Mouse (Mus musculus): Measurements from ENCODE around the gene Lpar2.

Gene Lpar2

DNA sequence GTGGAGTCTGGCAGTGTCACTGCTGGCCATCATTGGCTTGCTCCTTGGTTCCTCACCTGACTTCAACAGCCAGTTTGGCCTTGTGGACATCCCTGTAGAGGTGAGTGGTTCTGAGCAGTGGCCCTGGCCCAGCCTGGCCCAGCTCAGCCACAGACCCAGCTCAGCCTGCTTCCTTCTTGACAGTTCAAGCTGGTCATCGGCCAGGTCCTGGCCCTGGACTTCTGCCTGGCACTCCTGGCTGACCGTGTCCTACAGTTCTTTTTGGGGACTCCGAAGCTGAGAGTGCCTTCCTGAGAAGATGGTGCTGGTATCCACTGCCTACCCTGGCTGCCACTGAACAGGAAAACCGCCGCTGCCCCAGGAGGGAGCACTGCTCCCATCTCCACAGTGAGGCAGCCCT, 15.0 kb upstream of the Lpar2 start:
- no peak for DNase-seq (ENCODE audit: low read depth, low spot score)

DNA sequence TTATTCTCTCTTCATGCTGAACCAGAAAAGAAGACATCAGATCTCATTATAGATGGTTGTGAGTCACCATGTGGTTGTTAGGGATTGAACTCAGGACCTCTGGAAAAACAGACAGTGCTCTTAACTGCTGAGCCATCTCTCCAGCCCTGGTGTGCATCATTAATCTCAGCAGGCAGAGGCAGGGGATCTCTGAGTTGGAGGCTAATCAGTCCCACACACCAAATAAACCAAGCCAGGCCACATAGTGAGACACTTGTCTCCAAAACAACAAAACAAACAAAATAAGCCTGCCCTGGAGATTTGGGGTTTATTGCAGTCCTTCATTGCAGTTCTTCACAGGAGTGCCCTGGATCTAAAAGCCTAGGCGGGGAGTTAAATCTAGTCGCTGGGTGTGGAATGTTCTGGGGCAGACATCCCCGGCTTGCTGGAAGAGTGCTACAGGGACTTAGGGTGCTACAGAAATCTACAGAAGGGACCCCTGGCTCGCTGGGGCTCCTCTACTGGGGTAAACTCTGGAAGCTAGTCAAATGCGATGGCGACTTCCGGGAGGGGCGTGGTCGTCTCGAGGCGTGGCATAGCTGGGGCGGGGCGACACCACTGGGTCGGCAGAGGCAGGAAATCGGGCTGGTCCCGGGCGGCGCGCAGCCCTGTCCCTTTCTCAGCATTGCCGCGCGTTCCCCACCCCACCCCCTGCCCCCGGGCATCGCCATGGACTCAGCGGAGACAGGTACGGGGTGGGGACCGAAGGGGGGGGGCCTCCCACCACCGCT, 13.9 kb upstream of the Lpar2 start, which contains the start of gene Gmip:
TSS of gene Gmip (plus strand) at position 586 of the 770 bp plus-strand sequence.
- no peak for DNase-seq (ENCODE audit: low read depth, low spot score)

DNA sequence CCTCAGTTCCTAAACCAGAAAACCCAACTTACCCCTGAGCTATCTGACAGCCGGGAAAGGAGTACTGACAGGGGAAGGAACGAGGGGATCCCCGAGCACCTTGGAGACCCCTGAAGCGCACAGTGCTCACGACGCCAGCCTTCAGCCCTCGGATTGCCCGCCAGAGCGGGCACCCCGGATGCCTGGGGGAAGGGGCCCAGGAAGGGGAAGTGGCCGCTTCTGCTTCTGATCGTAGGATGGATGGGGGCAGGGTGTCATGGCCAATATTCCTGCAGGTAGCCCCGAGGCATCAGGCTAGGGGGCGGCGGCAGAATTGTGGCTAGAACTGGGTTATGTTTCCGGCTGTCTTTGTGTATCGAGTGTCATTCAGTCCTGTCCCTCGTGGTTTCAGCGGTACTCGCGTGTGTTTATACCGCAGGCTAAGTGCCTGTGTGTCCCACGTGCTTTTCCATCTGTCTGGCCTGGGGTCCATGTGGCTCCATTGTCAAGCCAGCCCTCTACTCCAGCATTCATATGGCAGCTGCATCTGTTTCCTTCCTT, 13.3 kb upstream of the Lpar2 start:
- no peak for DNase-seq (ENCODE audit: low read depth, low spot score)

DNA sequence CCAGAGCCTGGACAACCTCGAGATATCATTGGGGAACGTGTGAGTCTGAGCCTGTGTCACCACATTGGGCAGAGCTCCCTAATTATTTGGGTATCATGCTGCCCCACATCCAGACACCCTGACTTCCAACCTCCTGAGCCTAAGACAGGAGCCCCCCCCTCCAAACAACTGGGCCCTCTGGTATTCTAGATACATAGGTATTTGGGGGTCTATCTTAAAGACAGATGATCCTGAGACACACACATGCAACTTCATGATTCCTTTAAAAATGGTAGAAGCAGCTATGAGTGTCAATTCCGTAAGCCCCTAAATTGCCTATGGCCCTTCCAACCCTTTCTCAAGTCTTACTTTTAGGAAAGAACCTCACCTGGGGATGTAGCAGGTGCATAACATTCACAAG, 12.4 kb upstream of the Lpar2 start:
- no peak for DNase-seq (ENCODE audit: low read depth, low spot score)

DNA sequence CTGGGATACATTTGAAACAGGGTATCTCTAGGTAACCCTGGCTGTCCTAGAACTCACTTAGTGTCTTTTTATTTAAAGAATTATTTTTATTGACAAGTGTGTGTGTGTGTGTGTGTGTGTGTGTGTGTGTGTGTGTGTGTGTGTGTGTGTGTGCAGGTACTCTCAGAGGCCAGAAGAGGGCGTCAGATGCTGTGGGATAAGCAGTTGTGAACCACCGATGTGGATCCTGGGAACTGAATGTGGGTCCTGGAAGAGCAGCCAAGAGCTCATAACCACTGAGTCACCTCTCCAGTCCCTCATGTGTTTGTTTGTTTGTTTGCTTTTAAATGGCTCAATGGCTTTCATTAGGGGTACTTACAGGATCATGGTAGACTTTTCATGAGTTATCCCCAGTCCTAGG, 7.3 kb upstream of the Lpar2 start:
- no peak for DNase-seq (ENCODE audit: low read depth, low spot score)

DNA sequence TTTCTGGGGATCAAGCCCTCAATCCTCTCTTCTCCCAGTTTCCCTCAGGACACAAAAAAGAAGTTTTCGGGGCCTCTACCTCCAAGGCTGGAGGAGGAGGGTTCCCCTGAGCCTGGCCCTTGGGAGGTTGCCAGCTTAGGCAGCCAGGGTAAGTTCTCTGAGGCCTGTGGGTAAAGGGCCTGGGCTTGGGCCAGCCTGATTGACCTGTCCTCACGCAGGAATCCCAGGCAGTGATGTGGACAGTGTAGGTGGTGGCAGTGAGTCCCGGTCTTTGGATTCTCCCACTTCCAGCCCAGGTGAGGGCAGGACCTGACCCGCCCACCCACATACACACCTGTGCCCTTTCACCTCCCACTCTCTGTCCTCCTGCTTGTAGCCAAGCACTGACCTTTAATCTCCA, 6.8 kb upstream of the Lpar2 start:
- no peak for DNase-seq (ENCODE audit: low read depth, low spot score)

DNA sequence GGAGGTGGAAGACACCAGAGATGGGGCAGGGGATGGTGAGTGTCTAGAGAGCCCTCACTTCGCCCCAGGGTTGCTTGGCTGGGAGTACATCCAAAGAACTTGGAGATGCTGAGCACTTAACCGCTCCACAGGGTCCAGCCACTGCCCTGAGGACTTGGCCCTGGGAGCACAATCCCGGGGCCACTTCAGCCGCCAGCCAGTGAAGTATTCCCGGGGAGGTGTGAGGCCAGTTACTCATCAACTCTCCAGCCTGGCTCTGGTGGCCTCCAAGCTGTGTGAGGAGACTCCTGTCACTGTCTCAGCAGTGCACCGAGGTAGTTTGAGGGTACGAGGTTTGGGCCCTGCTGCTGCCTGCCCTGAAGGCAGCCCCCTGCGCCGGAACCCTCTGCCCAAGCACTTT, 1.8 kb upstream of the Lpar2 start:
- DNase-seq (ENCODE audit: low read depth, low spot score), result no peak

DNA sequence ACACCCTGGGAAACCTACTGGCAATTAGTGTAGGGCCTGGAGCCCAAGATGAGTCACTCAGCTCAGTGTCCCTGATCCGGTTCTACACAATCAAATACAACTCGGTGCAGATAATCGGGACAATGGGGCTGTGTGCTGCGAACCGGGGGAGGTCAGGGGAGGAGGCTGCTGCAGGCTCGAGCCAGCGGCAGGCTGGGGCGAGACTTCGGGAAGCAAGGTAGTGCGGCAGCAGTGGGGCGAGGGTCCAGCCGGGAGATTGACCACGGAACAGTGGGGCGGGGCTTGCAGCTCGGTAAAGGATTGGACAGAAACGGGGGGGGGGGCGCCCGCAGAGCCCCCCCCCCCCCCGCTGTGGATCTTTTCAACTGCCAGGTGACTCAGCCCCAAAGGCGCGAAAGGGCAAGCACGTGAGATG, 251 bp upstream of the Lpar2 start:
- no peak for DNase-seq (ENCODE audit: low read depth, low spot score)

DNA sequence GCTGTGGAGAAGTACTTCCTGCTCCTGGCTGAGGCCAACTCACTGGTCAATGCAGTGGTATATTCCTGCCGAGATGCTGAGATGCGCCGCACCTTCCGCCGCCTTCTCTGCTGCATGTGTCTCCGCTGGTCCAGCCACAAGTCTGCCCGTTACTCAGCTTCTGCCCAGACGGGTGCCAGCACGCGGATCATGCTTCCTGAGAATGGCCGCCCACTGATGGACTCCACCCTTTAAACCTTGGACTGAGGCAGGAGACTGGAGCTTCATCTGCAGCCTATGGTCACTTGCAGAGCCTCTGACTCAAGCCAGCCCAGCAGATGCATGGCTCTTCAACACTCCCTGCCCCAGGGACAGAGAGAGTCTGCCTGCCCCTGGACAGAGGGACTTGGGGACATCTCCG, 4.1 kb downstream of the Lpar2 start:
- no peak for DNase-seq (ENCODE audit: low read depth, low spot score)

DNA sequence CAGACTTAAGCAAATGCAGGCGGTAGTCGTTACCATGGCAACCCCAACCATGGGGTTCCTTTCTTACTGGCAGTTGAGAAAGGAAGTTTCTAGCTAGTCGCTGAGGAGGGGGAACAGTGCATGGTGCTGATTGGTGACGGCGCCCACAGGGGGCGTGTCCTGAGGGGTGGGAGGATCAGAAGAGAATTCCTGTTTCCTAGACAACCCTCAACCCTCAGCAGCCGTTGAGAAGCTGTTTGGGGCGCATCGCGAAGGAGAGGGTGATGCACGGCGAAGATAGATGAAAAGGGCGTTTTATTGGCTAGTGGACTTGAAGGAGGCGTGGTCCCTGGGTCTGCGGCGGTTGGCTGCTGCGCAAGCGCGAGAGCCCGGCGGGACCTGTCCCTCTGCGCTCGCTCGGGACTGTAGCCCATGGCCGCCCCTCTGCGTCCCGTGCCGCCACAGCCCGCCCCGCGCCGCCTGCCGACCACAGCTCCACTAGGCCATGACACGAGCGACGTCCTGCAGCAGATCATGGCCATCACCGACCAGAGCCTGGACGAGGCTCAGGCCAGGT, 10.1 kb downstream of the Lpar2 start, which contains the start of gene Pbx4:
TSS of gene Pbx4 (plus strand) at position 194 of the 556 bp plus-strand sequence.
- DNase-seq (ENCODE audit: low read depth, low spot score), result peak; percentile 97

DNA sequence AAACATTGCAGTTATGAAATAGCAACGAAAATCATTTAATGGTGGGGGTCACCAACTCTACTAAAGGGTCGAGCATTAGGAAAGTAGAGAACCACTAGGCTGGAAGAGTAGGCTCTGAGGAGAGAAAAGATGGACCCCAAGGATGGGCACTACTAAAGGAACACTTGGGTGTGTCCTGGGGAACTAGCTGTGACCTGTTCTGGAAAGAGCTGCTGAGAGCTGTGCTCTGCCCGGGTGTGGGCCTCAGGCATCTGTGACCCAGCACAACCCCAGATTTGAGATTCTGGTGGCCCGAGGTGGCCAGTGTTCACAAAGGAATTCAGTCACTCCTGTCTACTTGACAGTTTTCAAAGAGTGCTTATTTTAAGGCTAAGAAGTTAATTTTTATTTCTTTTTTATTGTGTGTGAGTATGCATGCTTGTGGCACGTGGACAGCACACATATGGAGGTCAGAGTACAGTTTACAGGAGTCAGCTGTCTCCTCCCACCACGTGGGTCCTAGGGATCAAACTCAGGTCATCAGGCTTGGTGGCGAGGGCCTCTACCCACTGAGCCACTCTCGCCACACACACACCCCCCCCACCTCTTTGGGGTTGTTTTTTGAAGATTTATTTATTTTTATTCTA, 14.9 kb downstream of the Lpar2 start:
- no peak for DNase-seq (ENCODE audit: low read depth, low spot score)

DNA sequence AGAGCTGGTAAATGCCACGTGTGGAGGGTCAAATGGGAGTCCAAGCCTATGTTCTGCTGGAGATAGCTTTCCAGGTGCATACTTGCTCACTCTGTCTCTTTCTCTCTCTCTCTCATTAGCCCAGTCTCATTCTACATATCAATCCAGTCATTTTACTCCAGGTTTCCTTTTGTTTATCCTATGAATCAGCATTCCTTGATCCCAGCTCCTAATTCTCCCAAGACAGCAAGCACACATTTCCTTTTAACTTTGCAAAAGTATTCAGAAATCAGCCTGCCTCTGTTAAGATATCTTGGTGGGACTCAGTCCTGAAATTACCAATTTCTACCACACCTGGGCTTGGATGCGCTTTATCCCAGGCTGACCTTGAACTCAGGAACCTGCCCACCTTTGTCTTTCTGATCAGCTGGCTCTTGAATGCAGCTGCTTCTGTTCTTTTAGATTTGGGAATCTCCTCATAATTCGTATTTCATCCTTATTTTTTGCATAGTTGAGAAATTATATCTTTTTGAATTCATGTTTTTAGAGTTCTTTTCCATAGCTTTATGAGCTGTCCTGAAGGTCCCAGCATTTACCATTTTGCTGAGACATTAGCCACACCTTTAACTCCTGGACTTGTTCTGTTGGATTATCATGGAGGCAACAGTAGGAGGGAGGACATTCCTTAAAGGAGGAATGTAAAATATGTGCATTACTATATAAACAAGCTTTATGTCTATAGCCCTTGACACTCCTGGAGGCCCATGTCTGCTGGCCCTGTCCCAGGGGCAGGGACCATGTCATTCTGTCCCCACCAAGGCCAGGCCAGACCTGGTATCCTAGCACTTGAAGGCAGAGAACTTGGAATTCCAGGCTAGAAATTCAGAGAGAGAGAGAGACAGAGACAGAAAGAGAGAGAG, 25.2 kb downstream of the Lpar2 start:
- DNase-seq (ENCODE audit: low read depth, low spot score), result no peak

DNA sequence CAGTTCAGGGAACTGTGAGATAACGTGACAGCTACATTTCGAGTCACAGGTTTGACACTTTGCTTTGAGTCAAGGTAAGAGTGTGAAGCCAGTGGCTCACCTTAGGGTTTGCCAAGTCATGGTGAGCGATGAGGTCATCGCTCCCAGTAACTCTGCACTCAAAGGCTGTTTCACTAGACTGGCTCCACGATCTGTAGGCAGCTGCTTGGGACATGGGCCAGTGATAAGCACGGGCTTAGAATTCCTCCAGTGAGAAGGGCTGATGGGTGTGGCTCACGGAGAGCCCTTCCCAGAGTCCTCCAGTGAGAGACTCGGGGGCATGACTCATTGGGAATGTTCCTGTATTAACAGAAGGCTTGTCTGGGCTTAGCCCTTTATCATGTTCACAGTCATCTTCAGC, 26.7 kb downstream of the Lpar2 start:
- no peak for DNase-seq (ENCODE audit: low read depth, low spot score)

DNA sequence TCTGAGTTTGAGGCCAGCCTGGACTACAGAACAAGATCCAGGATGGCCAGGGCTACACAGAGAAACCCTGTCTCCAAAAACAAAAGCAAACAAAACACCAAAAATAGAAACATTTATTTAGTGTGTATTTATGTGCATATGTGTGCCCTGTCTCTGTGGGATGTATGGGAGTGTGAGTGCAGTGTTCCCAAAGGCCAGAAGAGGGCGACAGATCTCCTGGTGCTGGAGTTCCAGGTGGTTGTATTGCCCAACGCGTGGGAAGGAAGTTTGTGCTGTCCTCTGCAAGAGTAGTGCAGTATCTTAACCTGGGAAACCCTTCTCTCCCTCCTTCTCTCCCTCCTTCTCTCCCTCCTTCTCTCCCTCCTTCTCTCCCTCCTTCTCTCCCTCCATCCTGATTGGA, 27.7 kb downstream of the Lpar2 start:
- DNase-seq (ENCODE audit: low read depth, low spot score), result no peak

DNA sequence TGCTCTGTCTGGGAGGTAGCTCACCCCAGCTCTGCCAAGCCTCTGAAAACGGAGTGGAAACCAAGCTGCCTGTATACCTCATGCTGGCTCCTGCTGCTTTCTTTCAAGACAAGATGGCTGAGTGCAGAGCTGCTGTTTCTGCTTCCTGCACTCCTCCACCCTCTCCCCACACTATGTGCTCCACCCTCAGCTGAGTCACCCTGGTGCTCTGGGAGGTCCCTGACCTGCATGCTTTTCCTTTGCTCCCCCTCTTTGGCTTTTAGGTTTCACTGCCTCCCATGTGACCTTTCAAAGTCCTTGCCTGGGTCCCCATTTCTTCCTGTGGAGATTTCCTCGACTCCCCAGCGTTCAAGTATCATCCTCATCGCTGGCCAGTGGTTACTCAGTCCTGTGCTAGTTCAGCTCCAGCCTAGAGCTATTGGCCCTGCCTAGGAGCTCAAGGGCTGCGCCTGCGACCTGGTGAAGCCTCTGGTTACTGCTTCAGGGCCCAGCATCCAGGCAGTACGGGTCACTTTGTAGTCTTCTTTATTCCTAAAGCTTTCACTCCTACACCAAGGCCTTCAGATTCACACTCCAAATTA, 28.8 kb downstream of the Lpar2 start:
- no peak for DNase-seq (ENCODE audit: low read depth, low spot score)

DNA sequence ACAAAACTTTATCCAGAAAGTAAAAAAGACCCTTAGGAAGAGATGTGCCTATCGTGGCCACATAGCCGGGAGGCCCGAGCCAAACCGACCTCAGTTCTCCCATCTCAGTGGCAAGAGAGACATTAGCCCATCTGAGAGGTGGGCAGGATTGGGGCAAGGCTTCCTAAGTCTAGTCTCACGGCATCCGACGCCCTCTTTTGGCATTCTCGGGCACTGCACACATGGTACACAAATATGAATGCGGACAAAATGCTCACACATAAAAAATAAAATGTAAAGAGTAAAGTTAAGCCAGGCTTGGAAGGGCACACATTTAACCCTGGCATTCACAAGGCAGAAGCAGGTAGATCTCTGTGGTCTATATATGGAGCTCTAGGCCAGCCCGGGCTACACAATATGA, 31.6 kb downstream of the Lpar2 start:
- no peak for DNase-seq (ENCODE audit: low read depth, low spot score)

DNA sequence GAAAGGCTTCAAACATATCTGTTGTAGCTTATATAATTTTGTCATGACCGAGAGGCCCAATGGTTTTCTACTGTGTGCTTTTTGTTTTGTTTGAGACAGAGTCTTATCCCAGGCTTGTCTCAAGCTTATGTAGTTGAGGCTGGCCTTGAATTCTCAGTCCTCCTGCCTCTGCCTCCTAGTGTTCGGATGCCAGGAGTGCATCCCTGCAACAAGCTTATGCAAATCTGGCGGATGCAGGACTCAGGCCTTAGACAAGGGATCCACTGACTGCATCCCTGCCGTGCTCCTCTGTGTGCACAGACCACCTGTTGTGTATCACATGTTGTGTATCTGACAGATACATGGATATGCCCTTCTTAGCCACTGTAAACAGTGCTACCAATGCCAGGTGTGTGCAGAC, 38.6 kb downstream of the Lpar2 start:
- no peak for DNase-seq (ENCODE audit: low read depth, low spot score)

DNA sequence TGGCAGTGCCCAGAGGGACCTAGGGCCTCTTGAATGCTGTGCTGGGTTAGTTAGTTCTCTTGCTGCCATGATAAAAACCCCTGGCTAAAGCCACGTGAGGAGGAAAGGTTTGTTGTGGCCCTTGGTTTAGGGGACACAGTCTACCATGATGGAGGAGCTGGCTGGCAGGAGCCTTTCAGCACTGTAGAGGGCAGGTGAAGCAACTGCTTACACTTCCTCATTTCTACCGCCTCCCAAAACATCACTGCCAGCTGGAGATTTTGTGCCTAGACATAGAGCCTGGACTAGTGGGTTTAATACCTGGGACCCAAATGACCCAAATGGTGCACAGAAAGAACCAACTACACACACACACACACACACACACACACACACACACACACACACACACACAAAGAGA, 39.0 kb downstream of the Lpar2 start:
- no peak for DNase-seq (ENCODE audit: low read depth, low spot score)

DNA sequence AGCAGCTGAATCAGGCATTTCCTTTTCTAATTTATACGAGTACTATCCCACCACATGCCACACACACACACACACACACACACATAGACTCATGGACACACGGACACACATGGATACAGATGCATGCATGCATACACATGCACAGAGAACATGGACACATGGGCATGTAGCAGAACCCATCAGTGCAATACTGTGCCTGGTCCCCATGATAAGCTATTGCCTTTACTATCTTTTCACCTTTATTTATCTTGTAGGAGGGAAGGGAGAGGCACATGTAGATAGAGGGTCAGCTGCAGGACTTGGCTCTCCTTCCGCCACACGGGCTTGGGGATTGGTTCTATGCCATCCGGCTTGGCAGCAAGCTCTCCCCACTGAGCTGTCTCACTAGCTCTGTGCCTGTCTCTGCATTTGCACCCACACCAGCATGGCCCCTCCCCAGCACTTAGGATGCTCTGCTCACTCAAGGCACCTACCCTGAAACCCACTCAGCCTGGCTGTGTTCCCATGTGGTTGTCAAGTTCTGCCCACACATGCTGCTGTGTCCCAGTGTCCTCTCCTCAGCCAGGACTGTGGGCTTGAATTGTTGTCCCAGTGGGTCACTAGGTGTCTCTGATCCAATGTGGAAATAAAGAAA, 41.3 kb downstream of the Lpar2 start:
- no peak for DNase-seq (ENCODE audit: low read depth, low spot score)

DNA sequence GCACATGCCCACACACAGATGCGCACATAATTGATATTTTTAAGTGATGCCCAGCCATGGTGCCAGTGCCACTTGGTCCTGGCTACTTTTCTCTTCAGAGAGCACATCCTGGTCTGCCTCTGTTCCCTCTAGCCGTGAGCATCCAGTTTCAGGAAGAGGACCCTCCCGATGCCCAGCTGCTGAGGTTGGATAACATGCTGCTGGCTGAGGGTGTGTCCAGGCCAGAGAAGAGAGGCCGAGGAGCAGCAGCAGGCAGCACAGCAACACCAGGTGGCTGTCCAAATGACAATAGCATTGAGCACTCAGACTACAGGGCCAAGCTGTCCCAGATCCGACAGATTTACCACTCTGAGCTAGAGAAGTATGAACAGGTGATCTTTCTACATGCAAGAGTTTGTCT, 42.0 kb downstream of the Lpar2 start:
- no peak for DNase-seq (ENCODE audit: low read depth, low spot score)
